Comparison of ENCODE assay signal across 8 mouse cellular contexts in the genomic region with DNA sequence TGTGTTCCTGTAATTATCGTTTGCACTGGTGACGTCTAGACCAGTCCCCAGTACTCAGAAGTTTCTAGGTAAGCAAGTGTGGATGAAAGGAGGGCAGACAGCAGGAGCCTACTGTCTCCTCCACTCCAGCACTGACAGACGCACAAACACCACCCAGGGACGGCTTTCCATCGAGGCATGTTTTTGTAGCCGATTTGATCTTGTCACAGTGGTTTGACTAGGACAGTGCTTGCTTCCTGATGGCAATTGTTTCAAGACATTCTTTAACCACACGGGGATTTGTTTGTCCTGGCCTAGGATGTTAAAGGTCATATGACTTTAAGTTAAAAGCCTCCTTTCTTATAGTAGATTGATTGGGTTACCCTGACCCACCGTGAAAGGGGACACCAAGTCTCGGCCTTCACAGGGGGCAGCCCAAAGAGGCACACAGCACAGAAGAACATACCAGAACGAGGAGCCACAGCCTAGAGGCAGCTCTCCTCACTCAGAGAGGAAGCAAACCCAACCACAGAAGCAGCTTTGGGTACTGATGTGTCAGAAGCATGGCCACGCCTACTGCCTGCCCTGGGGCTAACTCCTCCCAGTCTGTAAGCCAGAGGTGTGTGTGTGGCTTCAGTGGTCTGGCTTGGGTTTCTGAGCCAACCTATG. TPM values are rescaled to one million over a fixed set of nuclear protein-coding genes. Genes with fewer than 3 reads are reported as not detected.
DNase-seq lines count a peak whose midpoint lies in the region; ATAC-seq and TF ChIP-seq lines count a peak whose summit lies in the region.

No protein-coding gene starts in this region.

- H3K27me3 ChIP-seq in kidney, adult 2 months (replicated peaks; ENCODE audit: control insufficient read depth, insufficient read depth, low read length) = no peaks in the 10 kb centered on the region
- H3K27me3 ChIP-seq in hindbrain, embryonic 10.5 days (ENCODE audit: insufficient read depth, poor library complexity, severe bottlenecking) = peaks cover 35% of the 10 kb centered on the region

- DNase-seq in kidney, adult 2 months = peak; percentile 33
- DNase-seq in kidney, adult 9 months = no peak
- peak; percentile 52 for DNase-seq in yolk sac, embryonic 10.5 days (ENCODE audit: low spot score)
- no peak for DNase-seq in heart, postnatal 36 days
- DNase-seq in hindbrain, embryonic 10.5 days (ENCODE audit: low spot score) = no peak
- no peak for DNase-seq in left cerebral cortex, adult 8-10 months (ENCODE audit: low spot score in 2 of 2)

- WGBS in kidney, adult 2 months = 43% methylated on average over 11 of the region's 11 CpGs
- 31% methylated on average over 11 of the region's 11 CpGs for WGBS in hindbrain, embryonic 10.5 days

- no peak overlapping the region for H3K27ac ChIP-seq in kidney, adult 2 months (ENCODE audit: insufficient read depth, low read depth, low read length)
- H3K27ac ChIP-seq in hindbrain, embryonic 10.5 days = no peak overlapping the region; the same call in 1 of the 2 replicates

- H3K9me3 ChIP-seq in hindbrain, embryonic 10.5 days = no peaks in the 10 kb centered on the region

- no peak for TF ChIP-seq CTCF in kidney, adult 2 months (conservative IDR thresholded peaks at IDR 0.05; ENCODE audit: insufficient read depth, insufficient read length, low read depth, low read length)

- H3K4me3 ChIP-seq in kidney, adult 2 months (ENCODE audit: insufficient read depth, low read depth, low read length) = no peak overlapping the region
- H3K4me3 ChIP-seq in hindbrain, embryonic 10.5 days = no peak overlapping the region

- ATAC-seq in inflammation-experienced regulatory T-cells, adult 6 months = peak; percentile 96
- ATAC-seq in megakaryocyte, adult 5-6 weeks (ENCODE audit: poor library complexity, severe bottlenecking) = peak; percentile 98

- intact Hi-C loops in heart, postnatal 36 days (cut with DNase I) = no loop called here

- no peaks in the 10 kb centered on the region for H3K4me1 ChIP-seq in kidney, adult 2 months (ENCODE audit: control insufficient read depth, insufficient read depth, low read length)
- peaks cover 54% of the 10 kb centered on the region for H3K4me1 ChIP-seq in hindbrain, embryonic 10.5 days (replicated peaks)

- no peak for TF ChIP-seq POLR2A in kidney, adult 2 months (IDR thresholded peaks at IDR 0.05; ENCODE audit: low read depth, low read length)

- no peaks in the 10 kb centered on the region for H3K36me3 ChIP-seq in kidney, adult 2 months (ENCODE audit: control insufficient read depth, insufficient read depth, low read length)
- peaks cover 23% of the 10 kb centered on the region for H3K36me3 ChIP-seq in hindbrain, embryonic 10.5 days

RNA-seq across cellular contexts. Expression of a gene that starts 51.7 kb away (rescaled TPM):
- polyA plus RNA-seq in kidney, adult 2 months (2012; rRNA removed) = 12.4 and 16.8 TPM in 2 replicates
- 1 to 10 TPM; 4.4 to 5.0 (median 4.7) TPM for polyA plus RNA-seq in inflammation-experienced regulatory T-cells, adult 6 months (2017; shearing (Covaris generic))
- total RNA-seq in megakaryocyte, adult 5-6 weeks (2015) = 1.0 and 1.2 TPM in 2 replicates
- 1.2 and 4.4 TPM in 2 replicates for total RNA-seq in megakaryocyte, adult 5-6 weeks (2017)
- 1 to 10 TPM; 6.4 to 7.2 TPM for total RNA-seq in heart, postnatal 36 days (2021)
- 3.4 and 3.6 TPM in 2 replicates for polyA plus RNA-seq in hindbrain, embryonic 10.5 days (2016; fragmentation: Nextera tagmentation; extraction: Ambion mirVana)
- total RNA-seq in left cerebral cortex, adult 8-10 months (2022) = 1 to 10 TPM; 5.5 to 6.9 (median 6.2) TPM

Comparison
In these comparisons a context has a peak if more than half of its experiments do, and no peak if none do; other contexts are left out.
1. DNase-seq: peak in kidney, adult 2 months (single experiment) and yolk sac, embryonic 10.5 days (single experiment); none in kidney, adult 9 months (single experiment), heart, postnatal 36 days (0 of 2), hindbrain, embryonic 10.5 days (single experiment) and left cerebral cortex, adult 8-10 months (0 of 2).